Mouse (Mus musculus): Measurements from ENCODE around the gene Gorasp1. TPM values are rescaled to one million over a fixed set of nuclear protein-coding genes. Genes with fewer than 3 reads are reported as not detected.

The Gorasp1 gene
- total RNA-seq, 2 experiments from 2014 or later, result 2.7 to 3.5 TPM

GRCm38 (mm10) chr9:119939646-119940045 lies 2.3 kb upstream of the Gorasp1 start:
- ATAC-seq (replicated peaks; ENCODE audit: low FRiP score, poor library complexity, severe bottlenecking), result no peak

GRCm38 (mm10) chr9:119938496-119938895 lies 1.1 kb upstream of the Gorasp1 start:
- ATAC-seq (replicated peaks; ENCODE audit: low FRiP score, poor library complexity, severe bottlenecking), result no peak

GRCm38 (mm10) chr9:119933675-119934074 lies 3.7 kb downstream of the Gorasp1 start:
- ATAC-seq (replicated peaks; ENCODE audit: low FRiP score, poor library complexity, severe bottlenecking), result no peak

GRCm38 (mm10) chr9:119932358-119932757 lies 5.0 kb downstream of the Gorasp1 start:
- no peak for ATAC-seq (replicated peaks; ENCODE audit: low FRiP score, poor library complexity, severe bottlenecking)

- ATAC-seq (replicated peaks; ENCODE audit: low FRiP score, poor library complexity, severe bottlenecking), result no peak
Observed at GRCm38 (mm10) chr9:119926497-119926896, 10.9 kb downstream of the Gorasp1 start.

GRCm38 (mm10) chr9:119925729-119926128 lies 11.6 kb downstream of the Gorasp1 start:
- ATAC-seq (replicated peaks; ENCODE audit: low FRiP score, poor library complexity, severe bottlenecking), result no peak

- no peak for ATAC-seq (replicated peaks; ENCODE audit: low FRiP score, poor library complexity, severe bottlenecking)
Observed at GRCm38 (mm10) chr9:119925120-119925657, 12.2 kb downstream of the Gorasp1 start.

- ATAC-seq (replicated peaks; ENCODE audit: low FRiP score, poor library complexity, severe bottlenecking), result no peak
Observed at GRCm38 (mm10) chr9:119923462-119923861, 13.9 kb downstream of the Gorasp1 start.

GRCm38 (mm10) chr9:119919858-119920257 lies 17.5 kb downstream of the Gorasp1 start:
- ATAC-seq (replicated peaks; ENCODE audit: low FRiP score, poor library complexity, severe bottlenecking), result no peak

- no peak for ATAC-seq (replicated peaks; ENCODE audit: low FRiP score, poor library complexity, severe bottlenecking)
Observed at GRCm38 (mm10) chr9:119913087-119913838, 24.1 kb downstream of the Gorasp1 start.

GRCm38 (mm10) chr9:119909931-119910330 lies 27.4 kb downstream of the Gorasp1 start:
- no peak for ATAC-seq (replicated peaks; ENCODE audit: low FRiP score, poor library complexity, severe bottlenecking)

GRCm38 (mm10) chr9:119908708-119909107 lies 28.7 kb downstream of the Gorasp1 start:
- no peak for ATAC-seq (replicated peaks; ENCODE audit: low FRiP score, poor library complexity, severe bottlenecking)

- no peak for ATAC-seq (replicated peaks; ENCODE audit: low FRiP score, poor library complexity, severe bottlenecking)
Observed at GRCm38 (mm10) chr9:119902410-119903151, 34.8 kb downstream of the Gorasp1 start.

- no peak for ATAC-seq (replicated peaks; ENCODE audit: low FRiP score, poor library complexity, severe bottlenecking)
Observed at GRCm38 (mm10) chr9:119899446-119899845, 37.9 kb downstream of the Gorasp1 start.

GRCm38 (mm10) chr9:119895040-119895721 lies 42.2 kb downstream of the Gorasp1 start:
- ATAC-seq (replicated peaks; ENCODE audit: low FRiP score, poor library complexity, severe bottlenecking), result peak; percentile 20; the same call in 1 of the 2 replicates

GRCm38 (mm10) chr9:119894339-119895009 lies 42.9 kb downstream of the Gorasp1 start, which contains the start of gene Wdr48:
TSS of gene Wdr48 (plus strand) at chr9:119894878.
- ATAC-seq (replicated peaks; ENCODE audit: low FRiP score, poor library complexity, severe bottlenecking), result peak; percentile 99

- ATAC-seq (replicated peaks; ENCODE audit: low FRiP score, poor library complexity, severe bottlenecking), result no peak
Observed at GRCm38 (mm10) chr9:119893881-119894280, 43.5 kb downstream of the Gorasp1 start.

- no peak for ATAC-seq (replicated peaks; ENCODE audit: low FRiP score, poor library complexity, severe bottlenecking)
Observed at GRCm38 (mm10) chr9:119890692-119891091, 46.7 kb downstream of the Gorasp1 start.

GRCm38 (mm10) chr9:119889446-119889845 lies 47.9 kb downstream of the Gorasp1 start:
- ATAC-seq (replicated peaks; ENCODE audit: low FRiP score, poor library complexity, severe bottlenecking), result no peak

- no peak for ATAC-seq (replicated peaks; ENCODE audit: low FRiP score, poor library complexity, severe bottlenecking)
Observed at GRCm38 (mm10) chr9:119888843-119889246, 48.5 kb downstream of the Gorasp1 start.
